ENCODE assay signal across 17 mouse cellular contexts in the genomic region with DNA sequence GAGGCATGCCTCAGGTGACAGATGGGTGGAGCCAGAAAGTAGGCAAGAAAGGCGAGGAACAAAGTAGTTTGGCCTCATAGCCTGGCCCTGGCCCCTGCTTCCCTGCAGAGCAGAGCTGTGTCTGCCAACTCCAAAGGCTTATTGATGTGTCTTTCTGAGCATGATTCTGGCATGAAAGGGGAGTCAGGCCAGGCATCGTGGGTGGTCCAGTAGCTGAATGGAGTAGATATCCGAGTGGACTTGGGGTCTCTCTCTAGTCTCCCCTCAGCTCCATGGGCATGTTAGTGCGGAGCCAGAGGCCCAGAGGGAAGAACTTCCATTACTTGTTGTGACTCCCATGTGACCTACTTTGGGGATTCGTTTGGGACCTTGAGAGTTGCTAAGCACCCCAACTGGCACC. TPM values are rescaled to one million over a fixed set of nuclear protein-coding genes. Genes with fewer than 3 reads are reported as not detected.
DNase-seq lines count a peak whose midpoint lies in the region; ATAC-seq and TF ChIP-seq lines count a peak whose summit lies in the region.
"Had no signal": no experiment of that assay in that cellular context is flagged by ENCODE, and none has a peak within 500 bp of the region (broad histone marks: within the 10 kb centered on the region; RNA-seq: fewer than 3 reads in every experiment).

No protein-coding gene starts in this region.

- DNase-seq in embryo, embryonic 10 days (ENCODE audit: low spot score) = peak; percentile 45
- DNase-seq in embryo, embryonic 9.5 days (ENCODE audit: extremely low spot score) = no peak
- peak; percentile 38 for DNase-seq in midbrain, postnatal 0 days (ENCODE audit: low spot score)
- no peak for DNase-seq in stomach, postnatal 0 days (ENCODE audit: low spot score)
- DNase-seq in layer of hippocampus, postnatal 36 days = no peak
- DNase-seq: cerebellum, adult 11-12 months; gastrocnemius, postnatal 36 days; kidney, adult 18-20 months; kidney, postnatal 36 days; liver, postnatal 0 days; right cerebral cortex, postnatal 14 days; thymus, adult 2 months had no signal

- no peak overlapping the region for H3K9ac ChIP-seq in hindbrain, embryonic 15.5 days
- no peak overlapping the region for H3K9ac ChIP-seq in hindbrain, embryonic 12.5 days
- no peak overlapping the region for H3K9ac ChIP-seq in midbrain, postnatal 0 days (replicated peaks; ENCODE audit: low read length, poor library complexity, severe bottlenecking)
- H3K9ac ChIP-seq in midbrain, embryonic 15.5 days = no peak overlapping the region
- H3K9ac ChIP-seq in stomach, postnatal 0 days (ENCODE audit: low read length) = no peak overlapping the region
- H3K9ac ChIP-seq: limb, embryonic 15.5 days; liver, postnatal 0 days had no signal

- 35% methylated on average over 5 of the region's 5 CpGs for WGBS in hindbrain, embryonic 15.5 days
- WGBS in hindbrain, embryonic 12.5 days = 38% methylated on average over 5 of the region's 5 CpGs
- 41% methylated on average over 5 of the region's 5 CpGs for WGBS in midbrain, postnatal 0 days
- WGBS in midbrain, embryonic 15.5 days = 37% methylated on average over 5 of the region's 5 CpGs
- 37% methylated on average over 5 of the region's 5 CpGs for WGBS in stomach, postnatal 0 days

- no peak overlapping the region for H3K27ac ChIP-seq in hindbrain, embryonic 15.5 days (replicated peaks)
- no peak overlapping the region for H3K27ac ChIP-seq in hindbrain, embryonic 12.5 days
- H3K27ac ChIP-seq in midbrain, postnatal 0 days (ENCODE audit: low read depth, low read length) = no peak overlapping the region
- no peak overlapping the region for H3K27ac ChIP-seq in midbrain, embryonic 15.5 days
- no peak overlapping the region for H3K27ac ChIP-seq in stomach, postnatal 0 days (replicated peaks)
- H3K27ac ChIP-seq: limb, embryonic 15.5 days had no signal

- no peak for TF ChIP-seq EP300 in stomach, postnatal 0 days (optimal IDR thresholded peaks at IDR 0.05)

- no peaks in the 10 kb centered on the region for H3K9me3 ChIP-seq in hindbrain, embryonic 15.5 days
- H3K9me3 ChIP-seq in hindbrain, embryonic 12.5 days (replicated peaks) = no peaks in the 10 kb centered on the region
- H3K9me3 ChIP-seq in midbrain, postnatal 0 days (ENCODE audit: low read length) = no peaks in the 10 kb centered on the region
- H3K9me3 ChIP-seq in midbrain, embryonic 15.5 days = no peaks in the 10 kb centered on the region
- H3K9me3 ChIP-seq in stomach, postnatal 0 days (ENCODE audit: control insufficient read depth, low read length) = no peaks in the 10 kb centered on the region
- H3K9me3 ChIP-seq: limb, embryonic 15.5 days had no signal

- H3K4me3 ChIP-seq in hindbrain, embryonic 15.5 days = no peak overlapping the region
- no peak overlapping the region for H3K4me3 ChIP-seq in hindbrain, embryonic 12.5 days
- no peak overlapping the region for H3K4me3 ChIP-seq in midbrain, postnatal 0 days (ENCODE audit: low read depth, low read length)
- H3K4me3 ChIP-seq in midbrain, embryonic 15.5 days = no peak overlapping the region
- no peak overlapping the region for H3K4me3 ChIP-seq in stomach, postnatal 0 days (ENCODE audit: low read depth, low read length)
- H3K4me3 ChIP-seq: limb, embryonic 15.5 days had no signal

- TF ChIP-seq CTCF in midbrain, postnatal 0 days (IDR thresholded peaks at IDR 0.05) = no peak
- TF ChIP-seq CTCF in stomach, postnatal 0 days (IDR thresholded peaks at IDR 0.05; ENCODE audit: low read depth) = no peak

- no peaks in the 10 kb centered on the region for H3K4me1 ChIP-seq in hindbrain, embryonic 15.5 days (replicated peaks)
- H3K4me1 ChIP-seq in hindbrain, embryonic 12.5 days = peaks cover 8% of the 10 kb centered on the region
- no peaks in the 10 kb centered on the region for H3K4me1 ChIP-seq in midbrain, postnatal 0 days (ENCODE audit: insufficient read depth, low read length)
- no peaks in the 10 kb centered on the region; the same call in 1 of the 2 replicates for H3K4me1 ChIP-seq in midbrain, embryonic 15.5 days
- H3K4me1 ChIP-seq in stomach, postnatal 0 days (replicated peaks; ENCODE audit: control insufficient read depth, insufficient read depth) = no peaks in the 10 kb centered on the region

- no peaks in the 10 kb centered on the region for H3K36me3 ChIP-seq in hindbrain, embryonic 15.5 days
- H3K36me3 ChIP-seq in hindbrain, embryonic 12.5 days = no peaks in the 10 kb centered on the region
- peaks cover 4% of the 10 kb centered on the region for H3K36me3 ChIP-seq in midbrain, postnatal 0 days (ENCODE audit: insufficient read depth, low read length)
- H3K36me3 ChIP-seq in midbrain, embryonic 15.5 days (replicated peaks) = no peaks in the 10 kb centered on the region
- no peaks in the 10 kb centered on the region for H3K36me3 ChIP-seq in stomach, postnatal 0 days (ENCODE audit: control insufficient read depth, insufficient read depth, low read length)

- H3K4me2 ChIP-seq in hindbrain, embryonic 15.5 days = no peak overlapping the region
- no peak overlapping the region for H3K4me2 ChIP-seq in hindbrain, embryonic 12.5 days (replicated peaks)
- H3K4me2 ChIP-seq in midbrain, postnatal 0 days (ENCODE audit: low read depth, low read length, poor library complexity, severe bottlenecking) = no peak overlapping the region
- H3K4me2 ChIP-seq in midbrain, embryonic 15.5 days = no peak overlapping the region
- no peak overlapping the region for H3K4me2 ChIP-seq in stomach, postnatal 0 days (replicated peaks; ENCODE audit: low read depth)
- H3K4me2 ChIP-seq: heart, embryonic 11.5 days; limb, embryonic 15.5 days had no signal

- no peaks in the 10 kb centered on the region for H3K27me3 ChIP-seq in hindbrain, embryonic 15.5 days
- H3K27me3 ChIP-seq in hindbrain, embryonic 12.5 days = no peaks in the 10 kb centered on the region
- H3K27me3 ChIP-seq in midbrain, postnatal 0 days (ENCODE audit: insufficient read depth, low read length) = no peaks in the 10 kb centered on the region
- H3K27me3 ChIP-seq in midbrain, embryonic 15.5 days (replicated peaks) = no peaks in the 10 kb centered on the region
- no peaks in the 10 kb centered on the region for H3K27me3 ChIP-seq in stomach, postnatal 0 days (ENCODE audit: control insufficient read depth, insufficient read depth, low read length)
- H3K27me3 ChIP-seq: limb, embryonic 15.5 days had no signal

- 0 out of 2 replicates have a peak, but pooled peaks have one; percentile 11 for ATAC-seq in hindbrain, embryonic 15.5 days (ENCODE audit: low FRiP score, low read depth)
- no peak for ATAC-seq in hindbrain, embryonic 12.5 days (ENCODE audit: low FRiP score)
- ATAC-seq in midbrain, postnatal 0 days (ENCODE audit: low FRiP score) = no peak
- no peak for ATAC-seq in midbrain, embryonic 15.5 days (replicated peaks)
- ATAC-seq in stomach, postnatal 0 days (ENCODE audit: low FRiP score, low TSS enrichment) = peak; percentile 43; the same call in 1 of the 2 replicates
- ATAC-seq: liver, postnatal 0 days had no signal

RNA-seq across cellular contexts. Expression of a gene that starts 45.9 kb away (rescaled TPM):
- 15.8 and 17.7 TPM in 2 replicates for polyA plus RNA-seq in hindbrain, embryonic 15.5 days (2015; fragmentation: Nextera tagmentation; extraction: Ambion mirVana)
- polyA plus RNA-seq in hindbrain, embryonic 12.5 days (2016; fragmentation: Nextera tagmentation; extraction: Ambion mirVana) = 10.2 and 11.0 TPM in 2 replicates
- 36.9 and 38.7 TPM in 2 replicates for total RNA-seq in midbrain, postnatal 0 days (2014; rRNA removed)
- 12.5 and 13.0 TPM in 2 replicates for polyA plus RNA-seq in midbrain, postnatal 0 days (2015; fragmentation: Nextera tagmentation; extraction: Ambion mirVana)
- 13.5 and 14.7 TPM in 2 replicates for polyA plus RNA-seq in midbrain, embryonic 15.5 days (2015; fragmentation: Nextera tagmentation; extraction: Ambion mirVana)
- polyA plus RNA-seq in stomach, postnatal 0 days (2015; fragmentation: Nextera tagmentation; extraction: Ambion mirVana) = 2.9 and 3.6 TPM in 2 replicates
- total RNA-seq in layer of hippocampus, postnatal 36 days (2021) = 10 to 100 TPM; 49.9 to 50.3 TPM

RNA-seq across cellular contexts. Expression of a gene that starts 55.0 kb away (rescaled TPM):
- 5.7 and 5.9 TPM in 2 replicates for polyA plus RNA-seq in hindbrain, embryonic 15.5 days (2015; fragmentation: Nextera tagmentation; extraction: Ambion mirVana)
- polyA plus RNA-seq in hindbrain, embryonic 12.5 days (2016; fragmentation: Nextera tagmentation; extraction: Ambion mirVana) = 4.7 and 6.2 TPM in 2 replicates
- 6.9 and 8.5 TPM in 2 replicates for total RNA-seq in midbrain, postnatal 0 days (2014; rRNA removed)
- 8.3 and 8.4 TPM in 2 replicates for polyA plus RNA-seq in midbrain, postnatal 0 days (2015; fragmentation: Nextera tagmentation; extraction: Ambion mirVana)
- polyA plus RNA-seq in midbrain, embryonic 15.5 days (2015; fragmentation: Nextera tagmentation; extraction: Ambion mirVana) = 4.7 and 5.1 TPM in 2 replicates
- 5.1 TPM in 2 replicates for polyA plus RNA-seq in stomach, postnatal 0 days (2015; fragmentation: Nextera tagmentation; extraction: Ambion mirVana)
- total RNA-seq in layer of hippocampus, postnatal 36 days (2021) = 1 to 10 TPM; 8.5 to 8.9 TPM

RNA-seq across cellular contexts. Expression of a gene that starts 55.3 kb away (rescaled TPM):
- polyA plus RNA-seq in hindbrain, embryonic 15.5 days (2015; fragmentation: Nextera tagmentation; extraction: Ambion mirVana) = 7.8 and 8.4 TPM in 2 replicates
- 14.8 and 15.3 TPM in 2 replicates for polyA plus RNA-seq in hindbrain, embryonic 12.5 days (2016; fragmentation: Nextera tagmentation; extraction: Ambion mirVana)
- total RNA-seq in midbrain, postnatal 0 days (2014; rRNA removed) = 7.0 and 9.3 TPM in 2 replicates
- polyA plus RNA-seq in midbrain, postnatal 0 days (2015; fragmentation: Nextera tagmentation; extraction: Ambion mirVana) = 5.4 and 5.8 TPM in 2 replicates
- 8.3 and 9.1 TPM in 2 replicates for polyA plus RNA-seq in midbrain, embryonic 15.5 days (2015; fragmentation: Nextera tagmentation; extraction: Ambion mirVana)
- polyA plus RNA-seq in stomach, postnatal 0 days (2015; fragmentation: Nextera tagmentation; extraction: Ambion mirVana) = 4.7 and 5.3 TPM in 2 replicates
- 1 to 10 TPM; 4.1 to 4.3 TPM for total RNA-seq in layer of hippocampus, postnatal 36 days (2021)

Comparison
In these comparisons a context has a peak if more than half of its experiments do, and no peak if none do; other contexts are left out.
1. DNase-seq: peak in embryo, embryonic 10 days (single experiment) and midbrain, postnatal 0 days (single experiment); none in embryo, embryonic 9.5 days (single experiment), stomach, postnatal 0 days (single experiment) and layer of hippocampus, postnatal 36 days (0 of 2).
2. ATAC-seq: peak in hindbrain, embryonic 15.5 days (single experiment) and stomach, postnatal 0 days (single experiment); none in hindbrain, embryonic 12.5 days (single experiment), midbrain, postnatal 0 days (single experiment) and midbrain, embryonic 15.5 days (single experiment).